Mouse (Mus musculus): ENCODE measurements around the gene Ube2g2.
"Not testable (repeated sequence)": the region's sequence is repeated elsewhere in the genome, so short reads cannot be mapped to it uniquely, and the experiment has no call there.

Gene Ube2g2

DNA sequence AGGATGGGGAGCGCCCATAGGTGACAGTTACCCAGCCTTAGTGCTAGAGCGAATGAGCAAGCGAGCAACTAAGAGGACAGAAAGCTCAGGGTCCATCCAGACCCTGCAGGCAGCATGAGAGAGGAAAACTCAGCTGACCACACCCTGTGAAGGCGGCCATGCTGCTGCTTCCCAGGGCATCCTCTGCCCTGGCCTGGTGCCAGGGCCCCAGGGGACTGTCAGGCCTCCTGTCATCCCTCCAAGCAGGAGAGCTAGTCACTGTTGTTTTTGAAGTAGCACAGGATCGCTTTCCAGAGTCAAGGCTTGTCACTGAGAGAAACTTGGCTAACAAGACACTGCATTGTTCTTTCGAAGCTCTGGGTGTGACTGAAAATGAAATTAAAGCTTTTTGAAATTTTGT is 16.9 kb downstream of the Ube2g2 start:
- DNase-seq (ENCODE audit: low spot score): no peak

- no peak for DNase-seq (ENCODE audit: low spot score)
These were observed 21.1 kb downstream of the Ube2g2 start for GRCm38 (mm10) chr10:77643160-77643559.

GRCm38 (mm10) chr10:77645571-77645970 is 23.5 kb downstream of the Ube2g2 start:
- no peak for DNase-seq (ENCODE audit: low spot score)

DNA sequence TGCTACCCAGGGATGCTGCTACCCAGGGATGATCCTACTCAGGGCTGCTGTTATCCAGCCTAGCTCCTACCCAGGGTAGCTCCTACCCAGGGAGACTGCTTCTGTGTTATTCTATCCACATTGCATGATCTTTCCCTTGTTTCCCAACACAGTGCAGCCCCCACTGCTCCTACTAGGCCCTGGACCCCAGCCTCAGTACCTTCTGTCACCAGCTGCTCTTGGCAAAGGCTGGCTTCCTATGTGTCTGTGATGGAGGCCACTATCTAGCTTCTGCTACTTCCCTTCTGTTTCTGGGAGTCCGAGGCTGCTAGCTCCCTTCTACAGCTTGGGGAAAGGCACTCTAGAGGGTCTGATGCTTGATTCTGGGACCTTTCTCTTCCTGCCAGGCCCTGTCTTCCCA is 25.4 kb downstream of the Ube2g2 start:
- DNase-seq (ENCODE audit: low spot score): no peak

- no peak for DNase-seq (ENCODE audit: low spot score)
These were observed 25.8 kb downstream of the Ube2g2 start for GRCm38 (mm10) chr10:77647901-77648300.

- DNase-seq (ENCODE audit: low spot score): no peak
These were observed 30.0 kb downstream of the Ube2g2 start for GRCm38 (mm10) chr10:77652046-77652445.

DNA sequence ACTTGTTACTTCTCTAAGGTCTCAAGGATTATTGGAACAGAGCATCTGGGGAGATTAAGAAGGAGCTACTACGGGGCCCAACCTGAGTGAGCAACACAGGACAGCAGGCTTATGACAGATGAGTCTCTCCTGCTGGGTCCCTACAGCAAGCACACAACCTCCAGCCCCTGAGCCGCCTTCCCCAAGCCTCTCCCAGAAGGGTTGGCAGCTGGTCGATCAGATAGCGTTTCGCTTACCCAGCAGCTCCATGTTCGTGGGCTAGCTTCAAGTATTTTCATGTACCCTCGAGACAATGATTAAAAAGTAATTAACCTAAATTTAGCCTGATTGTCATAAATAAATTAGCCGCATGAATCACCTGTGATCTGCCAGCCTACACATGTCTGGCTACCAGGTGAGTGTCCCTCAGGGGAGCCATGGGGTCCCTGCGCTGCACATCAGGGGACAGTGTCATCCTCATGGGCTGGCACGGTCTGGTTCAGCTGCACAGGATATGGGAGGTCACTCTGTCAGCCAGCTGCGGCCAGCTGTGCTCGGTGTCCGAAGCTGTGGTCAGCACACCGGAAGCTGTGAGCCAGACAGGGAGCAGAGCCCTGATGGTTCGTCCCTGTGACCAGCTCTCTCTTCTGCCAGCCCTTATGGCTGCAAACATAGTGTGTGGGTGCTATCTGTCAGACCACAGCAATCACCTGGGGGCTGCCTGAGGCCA is 36.4 kb downstream of the Ube2g2 start:
- no peak for DNase-seq (ENCODE audit: low spot score)

DNA sequence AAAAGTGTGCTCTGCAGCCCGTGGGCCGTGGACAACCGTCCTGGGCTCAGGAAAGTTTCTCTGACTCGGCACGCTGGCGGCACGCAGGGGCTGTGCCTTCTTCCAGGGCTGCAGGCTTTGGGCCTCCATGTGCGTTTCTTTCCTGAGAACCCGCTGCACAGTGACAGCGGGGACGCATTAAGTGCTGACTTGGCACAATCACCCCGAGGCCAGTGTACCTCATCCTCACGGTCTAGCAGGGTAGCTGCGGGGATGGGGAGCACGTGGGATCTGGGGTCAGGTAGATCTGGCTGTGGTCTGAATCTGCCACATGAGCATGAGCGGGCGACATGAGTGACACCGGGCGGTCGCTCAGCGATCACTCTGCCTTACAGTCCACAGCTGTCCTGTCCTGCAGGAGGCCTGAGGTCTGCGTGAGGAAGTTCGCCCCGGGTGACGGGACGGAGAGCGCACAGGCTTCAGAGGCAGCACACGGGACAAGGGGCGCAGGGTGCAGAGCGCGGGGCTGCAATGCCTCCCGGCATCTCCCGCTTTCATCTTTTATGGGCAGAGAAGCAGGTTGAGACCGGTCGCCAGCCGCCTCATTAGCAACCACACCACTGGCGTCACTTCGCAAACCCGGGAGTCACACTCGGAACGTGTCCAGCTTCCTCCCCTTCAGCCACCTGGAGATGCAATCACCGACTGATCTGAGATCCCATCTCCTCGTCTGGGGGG is 42.0 kb downstream of the Ube2g2 start:
- DNase-seq (ENCODE audit: low spot score): no peak

GRCm38 (mm10) chr10:77666342-77666741 is 44.3 kb downstream of the Ube2g2 start:
- no peak for DNase-seq (ENCODE audit: low spot score)

DNA sequence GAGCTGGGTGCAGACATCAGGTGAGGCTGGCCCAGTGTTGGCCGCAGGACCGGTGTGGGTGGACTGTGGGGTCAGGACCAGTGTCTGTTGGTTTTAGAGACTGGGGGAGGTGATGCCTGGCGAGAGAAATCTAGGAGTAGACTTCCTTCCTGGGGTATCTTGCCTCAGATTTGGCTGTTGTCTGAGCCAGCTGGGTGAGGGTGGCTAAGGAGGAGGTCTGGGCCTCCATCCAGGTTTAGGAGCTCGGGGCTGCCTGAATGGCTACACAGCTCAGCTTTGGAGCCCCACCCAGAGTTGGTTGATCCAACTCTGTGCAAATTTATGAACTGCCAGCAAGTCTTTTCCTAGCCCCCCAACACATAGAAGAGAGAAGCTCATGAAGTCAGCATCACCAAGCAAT is 45.3 kb downstream of the Ube2g2 start:
- no peak for DNase-seq (ENCODE audit: low spot score)

GRCm38 (mm10) chr10:77670710-77671109 is 48.6 kb downstream of the Ube2g2 start:
- no peak for DNase-seq (ENCODE audit: low spot score)

DNA sequence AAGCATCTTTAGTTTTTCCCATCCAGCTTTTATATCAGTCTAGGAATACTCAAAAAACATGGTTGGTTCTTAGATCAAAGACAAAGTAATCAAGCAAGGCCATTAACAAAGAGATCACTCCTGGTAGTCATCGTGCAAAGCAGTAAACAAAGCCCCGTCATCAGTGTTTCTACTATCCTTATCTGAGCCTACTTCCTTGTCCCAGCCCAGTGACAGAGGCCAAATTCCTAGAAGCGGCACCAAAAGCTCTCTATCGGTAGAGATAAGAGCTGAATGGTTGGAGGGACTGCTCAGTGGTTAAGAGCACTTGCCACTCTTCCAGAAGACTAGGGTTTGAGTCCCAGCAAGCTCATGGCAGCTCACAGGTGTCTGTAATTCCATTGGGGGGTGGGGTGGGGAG is 49.4 kb downstream of the Ube2g2 start:
- DNase-seq (ENCODE audit: low spot score): no peak

GRCm38 (mm10) chr10:77673765-77674164 is 51.7 kb downstream of the Ube2g2 start:
- no peak for DNase-seq (ENCODE audit: low spot score)

DNA sequence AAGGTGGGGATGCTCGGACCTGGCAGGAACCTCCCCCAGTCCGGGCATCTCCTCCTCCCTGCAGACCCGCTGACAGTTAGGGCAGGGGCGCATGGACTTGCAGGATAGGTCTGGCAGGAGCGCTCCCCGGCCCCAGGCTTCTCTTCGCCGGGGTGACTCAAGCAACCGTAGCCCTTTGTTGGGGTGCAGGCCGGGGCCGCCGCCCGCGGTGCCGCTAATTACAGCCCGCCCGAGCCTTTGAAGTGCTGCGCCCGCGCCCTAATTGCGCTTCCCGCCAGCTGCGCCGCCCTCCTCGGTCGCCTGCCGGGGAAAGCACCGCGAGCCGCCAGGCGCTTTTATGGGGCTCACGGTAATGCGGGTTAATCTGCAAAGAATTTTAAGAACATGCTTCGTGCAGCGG is 55.5 kb downstream of the Ube2g2 start:
- no peak for DNase-seq (ENCODE audit: low spot score)

DNA sequence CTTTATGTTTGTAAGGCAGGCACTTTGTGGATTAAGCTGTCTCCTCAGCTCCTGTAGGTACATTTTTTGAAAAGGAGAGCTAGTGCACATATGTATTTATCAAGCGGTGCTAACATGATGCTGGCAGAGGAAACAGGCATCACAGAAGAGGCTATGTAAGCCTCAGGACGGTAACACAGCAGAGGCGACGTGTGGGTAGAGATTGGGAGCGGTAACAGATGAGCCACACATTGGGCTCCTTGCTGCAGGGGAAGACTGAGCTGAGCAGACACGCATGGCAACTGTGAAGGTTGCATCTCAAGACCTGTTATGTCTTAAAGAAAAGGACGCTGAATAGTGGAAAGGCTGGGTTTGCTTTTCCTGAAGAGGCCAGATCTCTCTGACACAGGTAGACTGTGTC is 60.9 kb downstream of the Ube2g2 start:
- DNase-seq (ENCODE audit: low spot score): no peak

DNA sequence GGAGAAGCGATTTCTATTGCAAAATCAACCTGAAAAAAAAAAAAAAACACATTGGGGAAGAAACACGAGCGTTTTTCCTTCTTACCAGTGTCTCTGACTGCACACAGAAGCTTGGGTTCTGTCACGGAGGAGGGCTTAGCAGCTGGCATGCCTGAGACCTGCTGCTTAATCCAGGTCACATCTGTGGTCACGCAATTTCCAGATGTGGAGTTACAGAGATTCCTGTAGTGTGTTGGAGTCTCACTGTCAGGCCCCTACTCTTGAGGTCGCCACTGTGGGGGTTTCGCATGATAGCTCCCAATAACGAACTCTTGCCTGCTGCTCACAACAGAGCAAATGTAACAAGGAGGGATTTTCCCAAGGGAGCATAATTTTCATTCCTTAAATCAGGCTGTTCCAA is 62.1 kb downstream of the Ube2g2 start:
- no peak for DNase-seq (ENCODE audit: low spot score)

GRCm38 (mm10) chr10:77685895-77686664 is 64.0 kb downstream of the Ube2g2 start, which contains the start of gene Tspear:
Tspear (plus strand) TSS chr10:77686569.
- DNase-seq (ENCODE audit: low spot score): no peak

DNA sequence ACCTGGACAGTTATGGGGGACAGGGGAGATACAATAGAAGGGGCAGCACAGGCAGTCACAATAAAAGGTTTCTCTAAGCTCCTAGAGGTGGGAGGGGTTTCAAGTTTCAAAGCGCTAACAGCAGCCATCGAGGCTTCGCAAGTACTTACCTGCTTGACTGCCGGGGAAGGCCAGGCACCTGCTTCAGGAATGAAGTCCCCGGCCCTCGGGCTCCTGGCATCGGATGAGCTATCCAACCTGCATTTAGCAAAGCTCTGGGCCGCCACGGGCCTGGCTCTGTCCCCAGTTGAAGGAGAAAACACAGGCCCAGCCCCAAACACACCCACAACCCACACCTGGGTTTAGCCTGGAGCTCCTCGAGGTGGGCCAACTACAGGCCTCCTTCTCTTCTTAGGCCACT is 64.9 kb downstream of the Ube2g2 start:
- no peak for DNase-seq (ENCODE audit: low spot score)

DNA sequence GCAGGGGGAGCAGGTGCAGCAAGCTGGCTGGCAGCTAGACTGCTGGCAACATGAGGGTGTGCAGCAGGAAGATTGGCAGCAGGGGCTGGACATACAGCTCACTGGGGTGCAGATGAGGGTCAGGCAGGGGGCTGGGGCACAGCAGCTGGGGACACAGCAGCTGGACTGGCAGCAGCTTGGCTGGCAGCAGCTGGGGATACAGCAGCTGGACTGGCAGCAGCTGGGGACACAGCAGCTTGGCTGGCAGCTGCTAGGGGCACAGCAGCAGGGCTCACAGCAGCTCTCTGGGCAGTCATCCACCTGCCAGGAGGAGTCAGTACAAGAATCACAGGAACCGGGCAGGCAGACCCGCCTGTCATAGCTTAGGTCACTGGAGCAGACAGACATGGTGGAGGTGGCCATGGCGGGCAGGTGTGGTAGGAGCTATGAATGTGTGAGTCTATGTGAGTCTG is 68.3 kb downstream of the Ube2g2 start, which contains the start of gene Gm19402:
Gm19402 (minus strand) TSS at position 402 of the 452 bp plus-strand sequence.
- not testable (repeated sequence) for DNase-seq (ENCODE audit: low spot score)

Data from left cerebral cortex, adult 11 months (tissue).